Mouse (Mus musculus): ENCODE measurements around the gene Rab24. TPM values are rescaled to one million over a fixed set of nuclear protein-coding genes. Genes with fewer than 3 reads are reported as not detected.

The Rab24 gene
- polyA plus RNA-seq, 2 experiments: 43.9 to 47.1 TPM

GRCm38 (mm10) chr13:55277646-55278045, 44.1 kb downstream of the Rab24 start:
- DNase-seq (ENCODE audit: low read depth in 3 of 3, low spot score in 3 of 3): no peak
- Histone ChIP-seq H3K4me2 (ENCODE audit: low read depth) (no peak overlapping the region), H3K36me3 (replicated peaks; ENCODE audit: control insufficient read depth, insufficient read depth, low read depth) (peaks cover 30% of the 10 kb centered on the region), H3K27me3 (ENCODE audit: control insufficient read depth, insufficient read depth, low read length) (no peaks in the 10 kb centered on the region), H3K27ac (no peak overlapping the region), H3K4me1 (replicated peaks; ENCODE audit: control insufficient read depth in 2 of 2, insufficient read depth in 2 of 2, low read length in 1 of 2) (no peaks in the 10 kb centered on the region), H3K9me3 (ENCODE audit: control insufficient read depth, low read length) (no peaks in the 10 kb centered on the region), H3K4me3 (ENCODE audit: insufficient read depth in 1 of 2, low read depth in 2 of 2, low read length in 2 of 2) (no peak overlapping the region), H3K9ac (replicated peaks) (no peak overlapping the region)
- no peak for ATAC-seq (ENCODE audit: insufficient read depth)
- no peak for TF ChIP-seq CTCF (IDR thresholded peaks at IDR 0.05; ENCODE audit: low read depth)
- 67% methylated on average over 5 of the region's 5 CpGs for WGBS (ENCODE audit: insufficient replicate concordance)

GRCm38 (mm10) chr13:55277203-55277602, 44.5 kb downstream of the Rab24 start:
- no peak overlapping the region for H3K4me2 ChIP-seq (ENCODE audit: low read depth)
- H3K4me1 ChIP-seq (replicated peaks; ENCODE audit: control insufficient read depth in 2 of 2, insufficient read depth in 2 of 2, low read length in 1 of 2): no peaks in the 10 kb centered on the region
- ATAC-seq (ENCODE audit: insufficient read depth) (no peak), DNase-seq (ENCODE audit: low read depth in 3 of 3, low spot score in 3 of 3) (no peak)
- no peak for TF ChIP-seq CTCF (IDR thresholded peaks at IDR 0.05; ENCODE audit: low read depth)
- TF ChIP-seq EP300 (IDR thresholded peaks at IDR 0.05; ENCODE audit: low read depth): no peak
- no peak overlapping the region for H3K27ac ChIP-seq
- H3K27me3 ChIP-seq (ENCODE audit: control insufficient read depth, insufficient read depth, low read length): no peaks in the 10 kb centered on the region
- no peaks in the 10 kb centered on the region for H3K9me3 ChIP-seq (ENCODE audit: control insufficient read depth, low read length)
- 87% methylated on average over 5 of the region's 5 CpGs for WGBS (ENCODE audit: insufficient replicate concordance)
- no peak overlapping the region for H3K4me3 ChIP-seq (ENCODE audit: insufficient read depth in 1 of 2, low read depth in 2 of 2, low read length in 2 of 2)
- H3K36me3 ChIP-seq (replicated peaks; ENCODE audit: control insufficient read depth, insufficient read depth, low read depth): peaks cover 31% of the 10 kb centered on the region
- H3K9ac ChIP-seq (replicated peaks): no peak overlapping the region

Other genes with a start within 250 kb of the Rab24 start
- gene Uimc1, start 221.6 kb downstream of the Rab24 start, polyA plus RNA-seq (2012; rRNA removed): 6.0 and 12.5 TPM in 2 replicates
- gene Uimc1, start 221.6 kb downstream of the Rab24 start, polyA plus RNA-seq (2014; fragmentation: Nextera tagmentation; extraction: Ambion mirVana): 16.0 and 16.6 TPM in 2 replicates
- gene Zfp346, start 216.6 kb downstream of the Rab24 start, polyA plus RNA-seq (2012; rRNA removed): 9.4 and 11.4 TPM in 2 replicates
- 5.6 and 6.1 TPM in 2 replicates for gene Zfp346, start 216.6 kb downstream of the Rab24 start, polyA plus RNA-seq (2014; fragmentation: Nextera tagmentation; extraction: Ambion mirVana)
- not detected in 2 replicates for gene Gm17617, start 188.4 kb downstream of the Rab24 start, polyA plus RNA-seq (2012; rRNA removed)
- gene Gm17617, start 188.4 kb downstream of the Rab24 start, polyA plus RNA-seq (2014; fragmentation: Nextera tagmentation; extraction: Ambion mirVana): not detected in 2 replicates
- gene Fgfr4, start 169.3 kb downstream of the Rab24 start, polyA plus RNA-seq (2012; rRNA removed): 3.9 and 4.7 TPM in 2 replicates
- gene Fgfr4, start 169.3 kb downstream of the Rab24 start, polyA plus RNA-seq (2014; fragmentation: Nextera tagmentation; extraction: Ambion mirVana): 3.3 and 4.5 TPM in 2 replicates
- 7.0 and 8.0 TPM in 2 replicates for gene Nsd1, start 112.2 kb downstream of the Rab24 start, polyA plus RNA-seq (2012; rRNA removed)
- 13.8 and 15.8 TPM in 2 replicates for gene Nsd1, start 112.2 kb downstream of the Rab24 start, polyA plus RNA-seq (2014; fragmentation: Nextera tagmentation; extraction: Ambion mirVana)
- 129 and 130 TPM in 2 replicates for gene Prelid1, start 1.4 kb downstream of the Rab24 start, polyA plus RNA-seq (2012; rRNA removed)
- 230 and 238 TPM in 2 replicates for gene Prelid1, start 1.4 kb downstream of the Rab24 start, polyA plus RNA-seq (2014; fragmentation: Nextera tagmentation; extraction: Ambion mirVana)
- 32.6 and 32.8 TPM in 2 replicates for gene Mxd3, start 7.9 kb upstream of the Rab24 start, polyA plus RNA-seq (2012; rRNA removed)
- 23.5 and 26.3 TPM in 2 replicates for gene Mxd3, start 7.9 kb upstream of the Rab24 start, polyA plus RNA-seq (2014; fragmentation: Nextera tagmentation; extraction: Ambion mirVana)
- 34.6 and 35.3 TPM in 2 replicates for gene Lman2, start 40.8 kb upstream of the Rab24 start, polyA plus RNA-seq (2012; rRNA removed)
- 50.3 and 51.6 TPM in 2 replicates for gene Lman2, start 40.8 kb upstream of the Rab24 start, polyA plus RNA-seq (2014; fragmentation: Nextera tagmentation; extraction: Ambion mirVana)
- 1.4 and 1.6 TPM in 2 replicates for gene Rgs14, start 47.8 kb upstream of the Rab24 start, polyA plus RNA-seq (2012; rRNA removed)
- gene Rgs14, start 47.8 kb upstream of the Rab24 start, polyA plus RNA-seq (2014; fragmentation: Nextera tagmentation; extraction: Ambion mirVana): 1.3 and 1.7 TPM in 2 replicates
- 0.01 TPM in 1 of 2 replicates, not detected in the other for gene Slc34a1, start 76.2 kb upstream of the Rab24 start, polyA plus RNA-seq (2012; rRNA removed)
- not detected in 2 replicates for gene Slc34a1, start 76.2 kb upstream of the Rab24 start, polyA plus RNA-seq (2014; fragmentation: Nextera tagmentation; extraction: Ambion mirVana)
- gene Pfn3, start 93.3 kb upstream of the Rab24 start, polyA plus RNA-seq (2012; rRNA removed): not detected in 2 replicates
- gene Pfn3, start 93.3 kb upstream of the Rab24 start, polyA plus RNA-seq (2014; fragmentation: Nextera tagmentation; extraction: Ambion mirVana): not detected in 2 replicates
- gene F12, start 104.8 kb upstream of the Rab24 start, polyA plus RNA-seq (2012; rRNA removed): 53.4 and 68.7 TPM in 2 replicates
- 72.0 and 82.0 TPM in 2 replicates for gene F12, start 104.8 kb upstream of the Rab24 start, polyA plus RNA-seq (2014; fragmentation: Nextera tagmentation; extraction: Ambion mirVana)
- 21.0 and 26.1 TPM in 2 replicates for gene Grk6, start 123.1 kb upstream of the Rab24 start, polyA plus RNA-seq (2012; rRNA removed)
- 22.6 and 25.7 TPM in 2 replicates for gene Grk6, start 123.1 kb upstream of the Rab24 start, polyA plus RNA-seq (2014; fragmentation: Nextera tagmentation; extraction: Ambion mirVana)
- 0.32 and 0.62 TPM in 2 replicates for gene Prr7, start 142.3 kb upstream of the Rab24 start, polyA plus RNA-seq (2012; rRNA removed)
- gene Prr7, start 142.3 kb upstream of the Rab24 start, polyA plus RNA-seq (2014; fragmentation: Nextera tagmentation; extraction: Ambion mirVana): 0.14 TPM in 1 of 2 replicates, not detected in the other
- gene Dbn1, start 166.2 kb upstream of the Rab24 start, polyA plus RNA-seq (2012; rRNA removed): 5.1 and 5.3 TPM in 2 replicates
- gene Dbn1, start 166.2 kb upstream of the Rab24 start, polyA plus RNA-seq (2014; fragmentation: Nextera tagmentation; extraction: Ambion mirVana): 3.7 and 4.1 TPM in 2 replicates
- gene Pdlim7, start 191.7 kb upstream of the Rab24 start, polyA plus RNA-seq (2012; rRNA removed): 11.5 and 13.7 TPM in 2 replicates
- 15.3 and 18.6 TPM in 2 replicates for gene Pdlim7, start 191.7 kb upstream of the Rab24 start, polyA plus RNA-seq (2014; fragmentation: Nextera tagmentation; extraction: Ambion mirVana)
- 4.7 and 4.8 TPM in 2 replicates for gene Dok3, start 207.3 kb upstream of the Rab24 start, polyA plus RNA-seq (2012; rRNA removed)
- 2.9 and 3.0 TPM in 2 replicates for gene Dok3, start 207.3 kb upstream of the Rab24 start, polyA plus RNA-seq (2014; fragmentation: Nextera tagmentation; extraction: Ambion mirVana)
- 18.9 and 29.4 TPM in 2 replicates for gene Ddx41, start 214.7 kb upstream of the Rab24 start, polyA plus RNA-seq (2012; rRNA removed)
- gene Ddx41, start 214.7 kb upstream of the Rab24 start, polyA plus RNA-seq (2014; fragmentation: Nextera tagmentation; extraction: Ambion mirVana): 23.6 and 27.0 TPM in 2 replicates
- 18.3 and 20.9 TPM in 2 replicates for gene Fam193b, start 249.2 kb upstream of the Rab24 start, polyA plus RNA-seq (2012; rRNA removed)
- gene Fam193b, start 249.2 kb upstream of the Rab24 start, polyA plus RNA-seq (2014; fragmentation: Nextera tagmentation; extraction: Ambion mirVana): 4.0 and 5.0 TPM in 2 replicates